Mouse (Mus musculus): ENCODE measurements around the gene Elobl. TPM values are rescaled to one million over a fixed set of nuclear protein-coding genes. Genes with fewer than 3 reads are reported as not detected.

The Elobl gene
- total RNA-seq, 2 experiments from 2014 or later, result not detected

DNA sequence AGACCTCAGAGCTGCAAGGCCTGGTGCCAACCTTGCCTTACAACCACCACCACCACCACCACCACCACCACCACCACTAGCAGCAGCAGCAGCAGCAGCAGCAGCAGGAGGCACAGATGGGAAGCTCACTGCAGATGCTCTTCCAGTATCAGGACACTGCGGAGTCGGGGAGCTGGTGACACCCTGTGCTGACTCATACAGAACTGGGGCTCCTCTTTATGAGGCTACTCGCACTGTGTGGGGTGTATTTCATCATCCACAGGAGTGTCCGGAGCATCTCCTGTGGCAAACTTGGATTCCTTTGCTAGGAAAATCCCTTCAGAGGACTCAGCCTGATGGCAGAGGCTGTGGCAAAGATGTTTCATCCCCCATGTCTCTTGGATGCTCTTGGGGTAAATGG, 27.1 kb downstream of the Elobl start:
- no peak for ATAC-seq (ENCODE audit: poor library complexity, severe bottlenecking)

DNA sequence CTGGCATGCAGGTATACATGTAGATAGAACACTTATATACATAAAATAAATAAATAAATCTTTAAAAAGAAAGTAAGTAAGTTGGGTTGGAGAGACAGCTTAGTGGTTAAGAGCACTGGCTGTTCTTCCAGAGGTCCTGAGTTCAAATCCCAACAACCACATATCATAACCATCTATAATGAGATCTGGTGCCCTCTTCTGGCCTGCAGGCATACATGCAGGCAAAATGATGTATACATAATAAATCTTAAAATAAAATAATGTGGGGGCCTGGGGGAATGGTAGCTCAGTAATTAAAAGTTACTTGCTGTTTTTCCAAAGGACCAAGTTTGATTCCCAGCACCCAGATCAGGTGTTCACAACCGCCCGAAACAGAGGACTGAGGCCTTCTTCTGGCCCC, 28.0 kb downstream of the Elobl start:
- no peak for ATAC-seq (ENCODE audit: poor library complexity, severe bottlenecking)

DNA sequence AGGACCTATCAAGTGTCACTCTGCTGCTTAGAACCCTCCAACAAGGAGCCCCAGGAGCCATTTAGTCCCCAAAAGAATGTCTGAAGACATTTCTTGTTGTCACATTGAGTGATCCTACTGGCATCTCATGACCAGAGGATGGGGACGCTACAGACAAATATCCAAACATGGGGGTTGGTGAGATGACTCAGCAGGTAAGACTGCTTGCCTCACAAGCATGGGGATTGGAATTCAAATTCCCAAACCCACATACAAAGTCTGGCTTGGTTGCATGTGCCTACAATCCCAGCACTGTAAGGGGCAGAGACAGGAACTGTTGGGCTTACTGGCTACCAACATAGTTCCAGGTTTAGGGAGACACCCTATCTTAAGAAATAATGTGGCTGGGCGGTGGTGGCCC, 28.8 kb downstream of the Elobl start:
- ATAC-seq (ENCODE audit: poor library complexity, severe bottlenecking), result no peak

DNA sequence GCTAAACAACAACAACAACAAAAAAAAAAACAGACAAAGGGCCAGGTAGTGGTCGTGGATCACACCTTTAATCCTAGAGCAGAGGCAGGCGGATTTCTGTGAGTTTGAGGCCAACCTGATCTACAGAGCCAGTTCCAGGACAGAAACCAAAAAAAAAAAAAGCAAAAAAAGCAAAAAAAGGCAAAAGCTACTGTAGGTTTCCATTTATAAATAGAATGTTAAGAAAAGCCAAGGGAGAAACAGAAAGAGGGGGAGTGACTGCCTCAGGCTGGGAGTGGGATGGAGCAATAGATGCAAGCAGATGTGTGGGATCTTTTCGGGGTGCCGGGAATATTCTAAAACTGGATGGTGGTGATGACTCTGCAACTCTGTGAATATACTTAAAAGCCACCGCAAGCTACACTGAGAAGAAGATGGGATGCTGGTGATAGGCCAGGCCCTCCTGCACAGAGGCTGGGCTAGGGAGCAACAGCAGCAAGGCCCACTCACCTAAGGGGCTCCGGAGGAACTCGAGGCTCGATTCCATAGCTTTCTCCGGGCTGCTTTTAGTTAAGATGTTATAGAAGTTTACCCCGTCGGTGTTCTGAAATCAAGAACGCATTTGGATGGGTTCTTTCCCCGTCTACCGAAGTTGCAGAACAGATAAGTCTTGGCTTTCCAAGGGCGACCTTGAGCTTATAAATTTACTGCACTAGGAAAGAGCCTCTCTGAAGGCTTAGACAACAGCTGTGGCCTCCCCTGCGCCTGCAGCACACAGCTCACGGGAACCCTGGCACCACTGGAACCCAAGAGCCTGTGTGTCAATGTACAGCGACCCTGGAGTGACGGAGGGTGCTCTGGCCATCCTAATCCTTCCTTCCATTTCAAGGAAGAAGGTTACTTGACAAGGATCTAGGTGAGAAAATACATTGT, 32.4 kb downstream of the Elobl start:
- ATAC-seq (ENCODE audit: poor library complexity, severe bottlenecking), result no peak

DNA sequence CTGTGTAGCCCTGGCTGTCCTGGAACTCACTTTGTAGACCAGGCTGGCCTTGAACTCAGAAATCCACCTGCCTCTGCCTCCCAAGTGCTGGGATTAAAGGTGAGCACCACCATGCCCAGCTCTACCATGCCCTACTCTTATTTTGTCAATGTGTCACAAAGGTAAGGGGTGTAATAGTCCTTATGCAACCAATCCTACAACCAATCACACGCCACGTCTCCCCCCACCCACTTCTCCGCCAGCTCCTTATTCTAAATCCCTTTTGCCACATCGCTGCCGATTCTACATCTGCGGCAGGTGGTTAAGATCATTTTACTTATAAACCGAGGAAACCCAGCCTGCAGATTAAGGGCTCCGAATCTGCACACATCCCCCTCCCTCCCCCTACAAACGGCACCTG, 33.7 kb downstream of the Elobl start:
- no peak for ATAC-seq (ENCODE audit: poor library complexity, severe bottlenecking)

DNA sequence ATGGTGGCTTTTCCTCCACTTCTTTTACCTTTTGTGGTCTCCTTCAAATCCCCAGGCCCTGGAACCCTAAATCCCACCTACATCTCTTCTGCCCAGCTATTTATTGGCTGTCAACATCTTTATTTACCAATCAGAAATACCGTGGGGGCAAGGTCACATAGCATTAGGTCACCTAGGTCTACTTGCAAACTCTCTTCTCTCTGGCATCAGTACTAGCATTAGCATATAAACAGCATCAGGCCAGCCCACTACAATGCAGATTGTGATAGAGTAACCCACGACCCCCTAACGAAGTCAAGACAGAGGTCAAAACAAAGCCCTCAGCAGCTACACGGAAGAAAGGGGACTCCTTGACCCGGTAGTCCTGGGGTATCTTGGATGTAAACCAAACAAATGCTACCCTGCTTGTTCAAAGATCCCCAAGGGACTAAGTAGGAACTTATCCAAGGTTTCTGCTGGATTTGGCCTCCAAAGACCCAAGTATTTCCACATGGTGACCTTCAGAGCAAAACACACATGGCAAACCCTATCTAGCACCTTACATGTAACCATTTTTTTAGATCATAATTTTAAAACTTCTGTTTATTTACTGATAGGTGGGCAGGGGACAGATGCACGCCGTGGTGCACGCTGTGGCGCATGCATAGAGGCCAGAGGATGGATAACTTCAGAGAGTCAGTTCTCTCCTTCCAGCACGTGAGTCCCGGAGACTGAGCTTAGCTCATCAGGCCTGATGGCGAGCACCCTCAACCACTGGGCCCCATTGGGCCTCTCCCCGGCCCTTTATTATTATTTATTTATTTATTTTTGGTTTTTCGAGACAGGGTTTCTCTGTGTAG, 34.8 kb downstream of the Elobl start:
- ATAC-seq (ENCODE audit: poor library complexity, severe bottlenecking), result no peak

DNA sequence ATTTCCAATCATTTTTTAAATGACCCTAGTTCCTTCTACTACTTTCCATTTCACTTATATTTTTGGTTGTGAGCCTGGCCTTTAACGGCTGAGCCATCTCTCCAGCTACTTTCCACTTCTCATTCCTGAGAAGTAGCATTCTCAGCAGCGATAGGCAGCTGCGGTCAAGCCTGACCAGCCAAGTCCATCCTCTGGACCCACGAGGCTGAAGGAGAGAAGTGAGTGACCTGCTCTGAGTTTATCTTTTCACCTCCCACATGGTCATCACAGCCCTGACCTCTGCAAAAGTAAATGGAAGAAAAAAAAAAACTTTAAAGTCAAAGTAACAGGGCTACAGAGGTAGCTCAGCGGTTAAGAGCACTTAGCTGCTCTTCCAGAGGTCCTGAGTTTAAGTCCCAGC, 40.2 kb downstream of the Elobl start:
- ATAC-seq (ENCODE audit: poor library complexity, severe bottlenecking), result no peak

Other genes with a start within 250 kb of the Elobl start
- gene Msi2, start 248.4 kb downstream of the Elobl start, total RNA-seq (2015), result 5.3 and 5.7 TPM in 2 replicates
- 7.8 and 14.4 TPM in 2 replicates for gene Msi2, start 248.4 kb downstream of the Elobl start, total RNA-seq (2017)
- gene Akap1, start 102.3 kb downstream of the Elobl start, total RNA-seq (2015), result 1.8 and 2.1 TPM in 2 replicates
- gene Akap1, start 102.3 kb downstream of the Elobl start, total RNA-seq (2017), result 2.3 and 6.6 TPM in 2 replicates
- gene Scpep1, start 11.5 kb downstream of the Elobl start, total RNA-seq (2015), result 173 and 192 TPM in 2 replicates
- gene Scpep1, start 11.5 kb downstream of the Elobl start, total RNA-seq (2017), result 87.6 and 89.8 TPM in 2 replicates
- gene Coil, start 3.3 kb upstream of the Elobl start, total RNA-seq (2015), result 6.6 and 7.2 TPM in 2 replicates
- 6.4 and 7.0 TPM in 2 replicates for gene Coil, start 3.3 kb upstream of the Elobl start, total RNA-seq (2017)
- gene Trim25, start 32.4 kb upstream of the Elobl start, total RNA-seq (2015), result 33.4 and 33.7 TPM in 2 replicates
- 24.5 and 28.7 TPM in 2 replicates for gene Trim25, start 32.4 kb upstream of the Elobl start, total RNA-seq (2017)
- gene Dgke, start 99.9 kb upstream of the Elobl start, total RNA-seq (2015), result 1.1 and 1.3 TPM in 2 replicates
- 2.6 and 2.7 TPM in 2 replicates for gene Dgke, start 99.9 kb upstream of the Elobl start, total RNA-seq (2017)
- not detected in 2 replicates for gene Gm525, start 106.9 kb upstream of the Elobl start, total RNA-seq (2015)
- not detected in 2 replicates for gene Gm525, start 106.9 kb upstream of the Elobl start, total RNA-seq (2017)